Mouse (Mus musculus): ENCODE measurements at regions not wholly inside any gene's neighbourhood (a gene's known extent, or its start where the extent isn't known, plus 50 kb on each side); places are given as distances from the start of the nearest gene placed in this dataset.

GRCm38 (mm10) chr17:45928903-45929477, 103.2 kb downstream of the Vegfa start:
- no peak for DNase-seq (ENCODE audit: low read depth, low spot score)

DNA sequence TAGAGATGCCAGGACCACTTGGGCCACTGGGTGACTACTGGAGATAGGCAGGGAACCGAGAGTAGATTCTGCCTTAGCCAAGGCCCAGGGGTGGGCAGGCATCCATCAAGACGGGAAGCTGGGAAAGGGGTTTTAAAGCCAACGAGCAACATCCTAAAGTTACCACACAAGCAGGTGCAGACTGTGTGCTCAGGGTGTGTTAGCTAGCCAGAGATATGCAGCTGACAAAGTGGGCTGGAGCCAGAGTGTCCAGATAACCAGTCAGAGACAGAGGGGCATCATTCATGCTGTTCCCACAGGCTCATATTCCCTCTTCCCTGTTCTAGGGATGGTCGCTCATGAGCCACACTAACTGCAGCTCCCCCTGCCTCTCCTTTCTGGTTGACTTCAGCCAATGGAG, 104.2 kb downstream of the Vegfa start:
- DNase-seq (ENCODE audit: low read depth, low spot score), result no peak

- no peak for DNase-seq (ENCODE audit: low read depth, low spot score)
Measured at GRCm38 (mm10) chr17:45925845-45926244, 106.3 kb downstream of the Vegfa start.

DNA sequence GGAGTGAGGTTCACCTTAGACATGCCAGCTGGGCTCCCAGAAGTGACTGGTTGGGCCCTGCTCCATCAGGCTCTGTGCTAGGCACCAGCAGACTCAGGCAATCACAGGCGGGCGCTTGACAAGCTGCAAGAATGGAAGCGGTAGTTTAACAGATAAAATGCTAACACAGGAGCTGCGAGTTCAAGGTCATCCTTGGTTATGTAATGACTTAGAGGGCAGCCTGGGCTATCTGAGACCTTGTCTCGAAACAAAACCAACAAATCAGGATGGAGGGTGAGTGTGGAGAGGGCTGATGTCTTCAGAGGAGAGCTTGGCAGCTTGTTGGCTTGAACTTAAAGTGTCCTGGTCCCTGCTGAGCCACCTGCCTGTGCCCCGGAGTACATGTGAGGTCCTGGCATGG, 107.6 kb downstream of the Vegfa start:
- no peak for DNase-seq (ENCODE audit: low read depth, low spot score)

- no peak for DNase-seq (ENCODE audit: low read depth, low spot score)
Measured at GRCm38 (mm10) chr17:45923217-45923730, 108.9 kb downstream of the Vegfa start.

GRCm38 (mm10) chr17:45917647-45918046, 114.5 kb downstream of the Vegfa start:
- DNase-seq (ENCODE audit: low read depth, low spot score), result no peak

GRCm38 (mm10) chr17:45916937-45917336, 115.2 kb downstream of the Vegfa start:
- DNase-seq (ENCODE audit: low read depth, low spot score), result peak; percentile 25

DNA sequence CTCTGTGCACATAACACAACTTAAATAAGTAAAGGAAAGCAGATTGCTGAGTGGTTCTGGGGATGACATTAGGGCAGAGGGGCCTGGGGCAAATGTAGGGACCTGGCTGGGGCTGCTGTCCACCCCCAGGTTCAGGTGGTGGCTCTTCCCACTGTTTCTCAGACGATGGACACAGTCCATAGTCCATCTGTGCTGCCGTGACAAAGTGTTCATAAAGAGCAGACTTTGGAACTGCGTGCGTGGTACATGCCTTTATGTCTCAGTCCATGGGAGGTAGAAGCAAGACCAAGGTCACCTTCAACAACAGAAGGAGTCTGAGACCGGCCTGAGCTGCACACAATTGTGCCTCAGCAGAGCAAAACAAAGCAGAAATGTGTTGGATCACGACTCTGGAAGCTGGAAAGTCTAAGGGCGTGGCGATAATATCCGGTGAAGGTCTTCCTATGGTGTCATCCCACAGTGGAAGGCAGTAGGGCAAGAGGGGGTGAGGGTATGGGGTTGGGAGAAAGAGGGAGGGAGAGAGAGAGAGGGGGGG, 117.4 kb downstream of the Vegfa start:
- no peak for DNase-seq (ENCODE audit: low read depth, low spot score)

DNA sequence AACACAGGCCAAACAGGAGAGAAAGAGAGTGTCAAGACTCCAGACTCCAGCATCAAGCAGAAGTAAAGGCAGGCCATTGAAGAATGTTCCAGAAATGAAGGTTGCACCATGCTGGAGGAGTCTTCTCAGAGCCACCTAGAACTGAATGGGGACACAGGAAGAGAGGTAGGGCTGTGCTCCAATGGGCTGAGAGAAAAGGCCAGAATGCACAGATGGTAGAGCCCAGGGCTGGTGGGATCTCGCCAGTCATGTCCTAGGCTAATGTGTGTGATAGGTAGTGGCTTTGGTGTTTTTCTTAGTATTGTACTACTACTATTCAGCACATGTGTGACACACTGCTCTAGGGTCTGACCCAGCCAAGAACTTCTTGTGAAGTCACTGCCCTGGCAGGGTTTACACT, 117.9 kb downstream of the Vegfa start:
- peak; percentile 81 for DNase-seq (ENCODE audit: low read depth, low spot score)

DNA sequence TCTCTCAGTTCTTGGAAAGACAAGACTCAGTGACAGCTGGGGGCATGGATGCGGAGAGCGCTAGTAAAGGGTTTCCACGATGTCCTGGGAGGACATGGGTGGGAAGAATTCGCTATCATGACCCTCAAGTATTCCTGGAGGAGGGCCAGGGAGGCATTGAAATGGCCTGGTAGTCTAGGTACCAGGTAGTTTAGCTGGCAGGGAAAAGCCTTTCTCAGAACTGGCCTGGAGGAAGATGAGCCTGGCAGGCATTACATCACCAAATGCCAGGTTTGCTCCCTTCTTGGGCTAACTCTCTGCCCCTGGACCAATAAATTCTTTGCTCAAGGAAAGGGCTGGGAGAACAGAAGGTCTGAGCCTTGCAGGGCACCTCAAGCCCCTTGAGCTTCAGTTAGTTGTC, 118.5 kb downstream of the Vegfa start:
- no peak for DNase-seq (ENCODE audit: low read depth, low spot score)

DNA sequence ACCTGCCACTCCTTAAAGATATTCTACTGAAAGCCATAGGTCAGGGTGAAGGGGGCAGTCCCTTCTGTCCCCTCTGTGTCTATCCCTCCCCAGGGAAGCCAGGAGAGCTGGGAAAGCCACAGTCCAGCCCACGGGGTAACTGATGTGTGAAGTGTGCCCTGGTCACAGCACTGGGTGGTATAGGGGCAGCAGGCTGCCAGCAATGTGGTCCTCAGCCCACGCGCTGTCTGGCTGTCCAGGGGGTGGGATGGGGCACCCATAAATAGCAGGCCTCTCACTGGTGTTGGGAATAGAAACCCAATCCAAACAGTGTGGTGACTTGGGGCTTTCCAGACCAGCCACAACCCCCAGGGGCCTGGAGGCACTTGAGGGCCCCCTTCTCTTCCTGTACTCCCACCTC, 120.0 kb downstream of the Vegfa start:
- DNase-seq (ENCODE audit: low read depth, low spot score), result no peak

DNA sequence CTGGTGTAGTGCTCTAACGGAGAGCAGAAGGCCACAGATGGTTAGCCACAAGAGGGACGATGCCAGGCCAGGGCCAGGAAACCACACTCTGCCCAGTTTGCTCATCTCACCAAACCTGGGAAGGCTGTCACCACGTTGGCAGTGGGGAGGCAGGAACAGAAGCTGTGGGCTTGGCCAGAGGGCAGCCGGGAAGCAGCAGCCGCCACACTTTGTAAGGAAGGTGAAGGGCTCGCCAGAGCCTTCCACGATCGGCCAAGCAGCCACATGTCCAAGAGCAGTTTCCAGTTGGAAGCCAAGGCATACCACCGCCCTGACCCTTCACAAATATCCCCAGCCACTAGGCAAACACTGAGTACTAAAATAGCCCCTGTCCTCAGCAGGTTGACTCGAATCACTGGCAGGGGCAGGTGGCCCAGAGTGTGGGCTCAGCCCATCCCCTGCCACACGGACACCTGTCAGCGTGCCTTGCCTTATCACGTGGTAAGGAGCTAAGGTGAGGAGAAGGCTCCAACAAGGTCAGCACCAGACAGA, 120.9 kb downstream of the Vegfa start:
- peak; percentile 89 for DNase-seq (ENCODE audit: low read depth, low spot score)

GRCm38 (mm10) chr17:45910245-45910644, 121.9 kb downstream of the Vegfa start:
- DNase-seq (ENCODE audit: low read depth, low spot score), result no peak

DNA sequence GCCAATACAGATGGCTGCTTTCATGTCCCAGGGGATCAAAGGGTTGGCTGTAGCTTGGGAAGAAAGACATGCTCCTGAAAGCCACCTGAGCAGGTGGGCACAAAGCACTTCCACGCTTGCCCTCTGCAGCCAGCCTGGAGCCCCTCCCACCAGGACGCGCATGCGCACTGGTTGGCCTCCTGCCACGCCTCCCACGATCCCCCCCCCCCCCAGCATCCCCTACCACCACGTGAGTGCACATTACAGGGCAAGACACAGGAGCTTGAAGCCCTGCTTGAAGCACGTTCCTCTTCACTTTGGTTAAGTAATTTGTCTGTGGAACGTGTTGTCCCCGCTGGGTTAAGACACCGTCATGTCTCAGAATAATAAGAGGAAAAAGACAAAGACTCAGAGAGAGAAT, 124.6 kb downstream of the Vegfa start:
- no peak for DNase-seq (ENCODE audit: low read depth, low spot score)

- DNase-seq (ENCODE audit: low read depth, low spot score), result no peak
Measured at GRCm38 (mm10) chr17:45905596-45905995, 126.6 kb downstream of the Vegfa start.

DNA sequence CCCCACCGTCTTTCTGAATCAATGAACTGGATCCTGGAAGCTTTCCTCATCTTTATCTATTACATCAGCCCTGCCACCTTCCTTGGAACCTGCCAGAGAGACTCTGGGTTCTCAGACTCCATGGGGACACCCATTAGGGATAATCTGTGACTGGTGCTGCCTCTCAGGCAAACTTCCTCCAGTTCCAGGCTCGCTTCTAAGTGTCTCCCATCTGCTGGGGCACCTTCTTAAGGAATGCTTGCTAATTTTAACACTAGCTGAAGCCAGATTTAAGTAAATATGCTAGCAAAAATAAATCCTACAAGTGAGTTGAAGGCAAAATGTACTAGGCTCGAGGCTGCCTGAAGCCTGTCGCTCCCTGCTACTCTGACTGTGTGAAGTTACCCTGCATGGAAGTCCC, 127.9 kb downstream of the Vegfa start:
- DNase-seq (ENCODE audit: low read depth, low spot score), result peak; percentile 74

GRCm38 (mm10) chr17:45903294-45903693, 128.9 kb downstream of the Vegfa start:
- no peak for DNase-seq (ENCODE audit: low read depth, low spot score)

GRCm38 (mm10) chr17:45902668-45903067, 129.5 kb downstream of the Vegfa start:
- no peak for DNase-seq (ENCODE audit: low read depth, low spot score)

- DNase-seq (ENCODE audit: low read depth, low spot score), result no peak
Measured at GRCm38 (mm10) chr17:45896922-45897302, 135.3 kb downstream of the Vegfa start.

DNA sequence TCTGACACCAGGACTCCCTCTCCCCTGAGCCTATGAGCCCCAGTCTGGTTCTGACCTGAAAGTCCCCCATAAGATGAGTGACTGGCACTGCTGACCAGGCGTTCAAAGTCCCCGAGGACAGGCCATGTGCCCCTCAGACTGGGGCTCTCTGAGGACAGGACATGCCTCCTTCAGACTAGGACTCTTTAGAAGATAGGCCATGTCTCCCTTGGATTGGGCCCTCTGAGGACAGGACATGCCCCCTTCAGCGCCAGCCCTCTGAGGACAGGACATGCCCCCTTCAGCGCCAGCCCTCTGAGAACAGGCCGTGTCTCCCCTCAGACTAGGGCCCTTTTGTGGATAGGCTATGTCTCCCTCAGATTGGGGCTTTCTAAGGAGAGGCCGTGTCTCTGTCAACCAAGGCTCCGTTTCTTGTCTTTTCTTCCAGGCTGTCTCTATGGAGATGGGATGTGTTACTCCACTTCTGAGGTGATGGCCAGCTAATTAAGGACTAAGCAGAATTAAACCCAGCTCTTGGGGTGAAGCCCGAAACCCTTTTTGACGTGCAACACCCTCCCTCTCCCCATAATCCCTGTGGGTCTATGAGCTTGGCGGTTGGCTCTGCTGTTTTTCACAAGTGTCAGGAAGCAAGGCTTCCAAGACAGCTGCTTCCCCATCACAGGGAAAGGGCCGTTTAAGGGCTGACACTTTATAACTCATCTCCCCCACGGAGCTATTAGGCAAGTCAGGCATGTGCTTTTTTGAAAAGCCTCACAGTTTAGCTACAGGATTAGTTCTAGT, 135.8 kb downstream of the Vegfa start:
- DNase-seq (ENCODE audit: low read depth, low spot score), result no peak

GRCm38 (mm10) chr17:45894166-45894565, 138.0 kb downstream of the Vegfa start:
- DNase-seq (ENCODE audit: low read depth, low spot score), result no peak

DNA sequence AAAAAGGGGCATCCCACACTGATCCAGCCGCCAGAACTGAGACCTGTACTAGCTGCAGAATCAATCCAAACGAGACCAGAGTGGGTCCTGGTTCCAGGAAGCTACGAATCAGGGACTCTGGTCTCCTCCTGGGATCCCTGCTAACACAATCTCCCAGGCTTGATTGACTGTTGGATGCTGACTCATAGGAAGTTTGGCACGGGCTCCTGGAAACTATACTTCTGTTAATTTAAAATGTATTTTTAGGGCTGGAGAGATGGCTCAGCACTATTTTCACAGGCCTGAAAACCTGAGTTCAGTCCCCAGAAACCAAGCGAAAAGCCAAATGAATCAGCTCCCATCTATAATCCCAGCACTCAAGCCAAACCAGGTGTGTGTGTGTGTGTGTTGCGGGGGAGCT, 138.5 kb downstream of the Vegfa start:
- peak; percentile 77 for DNase-seq (ENCODE audit: low read depth, low spot score)

GRCm38 (mm10) chr17:45893094-45893493, 139.1 kb downstream of the Vegfa start:
- peak; percentile 53 for DNase-seq (ENCODE audit: low read depth, low spot score)

Data from brain, adult 2 months (tissue).